Mouse (Mus musculus): ENCODE measurements around the gene Slc36a3. TPM values are rescaled to one million over a fixed set of nuclear protein-coding genes. Genes with fewer than 3 reads are reported as not detected.
A peak's percentile ranks its signal among the peaks of the same experiment; 100 is the strongest.

The Slc36a3 gene
- polyA plus RNA-seq, 1 experiment = not detected

GRCm38 (mm10) chr11:55158785-55159359 lies 7.4 kb upstream of the Slc36a3 start:
- peak; percentile 78 for TF ChIP-seq CTCF (IDR thresholded peaks at IDR 0.05; ENCODE audit: control insufficient read depth, insufficient read depth, low read length)
- no peak for TF ChIP-seq POLR2A (IDR thresholded peaks at IDR 0.05; ENCODE audit: borderline replicate concordance, control insufficient read depth, low read depth, low read length)
- H3K27ac ChIP-seq (ENCODE audit: control insufficient read depth, insufficient read depth, low read depth, low read length, poor library complexity) = no peak overlapping the region
- 49% methylated on average over 13 of the region's 13 CpGs for WGBS
- H3K4me1 ChIP-seq (ENCODE audit: control insufficient read depth, insufficient read depth, low read length) = peaks cover 2% of the 10 kb centered on the region; the same call in 1 of the 2 replicates
- H3K4me3 ChIP-seq (replicated peaks; ENCODE audit: control insufficient read depth, low read depth, low read length) = no peak overlapping the region

GRCm38 (mm10) chr11:55155070-55155421 lies 3.5 kb upstream of the Slc36a3 start:
- Histone ChIP-seq H3K4me1 (ENCODE audit: control insufficient read depth, insufficient read depth, low read length) (peaks cover 2% of the 10 kb centered on the region; the same call in 1 of the 2 replicates), H3K27ac (ENCODE audit: control insufficient read depth, insufficient read depth, low read depth, low read length, poor library complexity) (peak overlapping the region; percentile 68; the same call in 1 of the 2 replicates), H3K4me3 (replicated peaks; ENCODE audit: control insufficient read depth, low read depth, low read length) (no peak overlapping the region)
- TF ChIP-seq CTCF (IDR thresholded peaks at IDR 0.05; ENCODE audit: control insufficient read depth, insufficient read depth, low read length) (no peak), POLR2A (IDR thresholded peaks at IDR 0.05; ENCODE audit: borderline replicate concordance, control insufficient read depth, low read depth, low read length) (no peak)
- WGBS = 4% methylated on average over 6 of the region's 6 CpGs

GRCm38 (mm10) chr11:55154398-55155069 lies 3.0 kb upstream of the Slc36a3 start:
- WGBS = 0% methylated on average over 3 of the region's 3 CpGs
- no peak for TF ChIP-seq CTCF (IDR thresholded peaks at IDR 0.05; ENCODE audit: control insufficient read depth, insufficient read depth, low read length)
- 0 out of 2 replicates have a peak, but pooled peaks have one; percentile 20 for TF ChIP-seq POLR2A (IDR thresholded peaks at IDR 0.05; ENCODE audit: borderline replicate concordance, control insufficient read depth, low read depth, low read length)
- peaks cover 2% of the 10 kb centered on the region; the same call in 1 of the 2 replicates for H3K4me1 ChIP-seq (ENCODE audit: control insufficient read depth, insufficient read depth, low read length)
- no peak overlapping the region for H3K4me3 ChIP-seq (replicated peaks; ENCODE audit: control insufficient read depth, low read depth, low read length)
- H3K27ac ChIP-seq (ENCODE audit: control insufficient read depth, insufficient read depth, low read depth, low read length, poor library complexity) = peak overlapping the region; percentile 83

- Histone ChIP-seq H3K27ac (ENCODE audit: control insufficient read depth, insufficient read depth, low read depth, low read length, poor library complexity) (peak overlapping the region; percentile 30; the same call in 1 of the 2 replicates), H3K4me3 (replicated peaks; ENCODE audit: control insufficient read depth, low read depth, low read length) (no peak overlapping the region), H3K4me1 (ENCODE audit: control insufficient read depth, insufficient read depth, low read length) (peaks cover 9% of the 10 kb centered on the region)
- TF ChIP-seq CTCF (IDR thresholded peaks at IDR 0.05; ENCODE audit: control insufficient read depth, insufficient read depth, low read length) (no peak), POLR2A (IDR thresholded peaks at IDR 0.05; ENCODE audit: borderline replicate concordance, control insufficient read depth, low read depth, low read length) (no peak)
- 28% methylated on average over 4 of the region's 4 CpGs for WGBS
Measured at GRCm38 (mm10) chr11:55148461-55148860, 3.0 kb downstream of the Slc36a3 start.

- Histone ChIP-seq H3K4me1 (ENCODE audit: control insufficient read depth, insufficient read depth, low read length) (peaks cover 9% of the 10 kb centered on the region), H3K27ac (ENCODE audit: control insufficient read depth, insufficient read depth, low read depth, low read length, poor library complexity) (no peak overlapping the region; the same call in 1 of the 2 replicates), H3K4me3 (replicated peaks; ENCODE audit: control insufficient read depth, low read depth, low read length) (no peak overlapping the region)
- TF ChIP-seq POLR2A (IDR thresholded peaks at IDR 0.05; ENCODE audit: borderline replicate concordance, control insufficient read depth, low read depth, low read length) = no peak
- no peak for TF ChIP-seq CTCF (IDR thresholded peaks at IDR 0.05; ENCODE audit: control insufficient read depth, insufficient read depth, low read length)
- 18% methylated on average over 6 of the region's 6 CpGs for WGBS
Measured at GRCm38 (mm10) chr11:55147423-55147822, 4.1 kb downstream of the Slc36a3 start.

GRCm38 (mm10) chr11:55146855-55147254 lies 4.7 kb downstream of the Slc36a3 start:
- Histone ChIP-seq H3K4me1 (ENCODE audit: control insufficient read depth, insufficient read depth, low read length) (peaks cover 9% of the 10 kb centered on the region), H3K27ac (ENCODE audit: control insufficient read depth, insufficient read depth, low read depth, low read length, poor library complexity) (no peak overlapping the region), H3K4me3 (replicated peaks; ENCODE audit: control insufficient read depth, low read depth, low read length) (no peak overlapping the region)
- WGBS = 82% methylated on average over 1 of the region's 1 CpGs
- TF ChIP-seq POLR2A (IDR thresholded peaks at IDR 0.05; ENCODE audit: borderline replicate concordance, control insufficient read depth, low read depth, low read length) (no peak), CTCF (IDR thresholded peaks at IDR 0.05; ENCODE audit: control insufficient read depth, insufficient read depth, low read length) (no peak)

- no peak for TF ChIP-seq CTCF (IDR thresholded peaks at IDR 0.05; ENCODE audit: control insufficient read depth, insufficient read depth, low read length)
- WGBS = 77% methylated on average over 5 of the region's 5 CpGs
- Histone ChIP-seq H3K4me1 (ENCODE audit: control insufficient read depth, insufficient read depth, low read length) (peaks cover 9% of the 10 kb centered on the region), H3K4me3 (replicated peaks; ENCODE audit: control insufficient read depth, low read depth, low read length) (no peak overlapping the region), H3K27ac (ENCODE audit: control insufficient read depth, insufficient read depth, low read depth, low read length, poor library complexity) (no peak overlapping the region)
Measured at GRCm38 (mm10) chr11:55144011-55144410, 7.5 kb downstream of the Slc36a3 start.

GRCm38 (mm10) chr11:55141502-55141901 lies 10.0 kb downstream of the Slc36a3 start:
- Histone ChIP-seq H3K4me1 (ENCODE audit: control insufficient read depth, insufficient read depth, low read length) (peaks cover 1% of the 10 kb centered on the region; the same call in 1 of the 2 replicates), H3K4me3 (replicated peaks; ENCODE audit: control insufficient read depth, low read depth, low read length) (no peak overlapping the region), H3K27ac (ENCODE audit: control insufficient read depth, insufficient read depth, low read depth, low read length, poor library complexity) (no peak overlapping the region)
- TF ChIP-seq CTCF (IDR thresholded peaks at IDR 0.05; ENCODE audit: control insufficient read depth, insufficient read depth, low read length) (no peak), POLR2A (IDR thresholded peaks at IDR 0.05; ENCODE audit: borderline replicate concordance, control insufficient read depth, low read depth, low read length) (no peak)
- WGBS = 62% methylated on average over 4 of the region's 4 CpGs

Data from bone marrow, adult 2 months (tissue).